Mouse (Mus musculus) liver, embryonic 14.5 days (tissue): ENCODE measurements around the gene Sowaha.

Experiments used
- CTCF ChIP-seq: IDR thresholded peaks from 2 replicates; pipeline ENCODE4 v1.5.1; 2016; ENCODE audit warnings: antibody characterized with exemption, low read depth, control low read depth
- EP300 ChIP-seq: IDR thresholded peaks from 2 replicates; pipeline ENCODE4 v1.6.1; 2016; ENCODE audit warnings: antibody characterized with exemption, low read depth

DNA sequence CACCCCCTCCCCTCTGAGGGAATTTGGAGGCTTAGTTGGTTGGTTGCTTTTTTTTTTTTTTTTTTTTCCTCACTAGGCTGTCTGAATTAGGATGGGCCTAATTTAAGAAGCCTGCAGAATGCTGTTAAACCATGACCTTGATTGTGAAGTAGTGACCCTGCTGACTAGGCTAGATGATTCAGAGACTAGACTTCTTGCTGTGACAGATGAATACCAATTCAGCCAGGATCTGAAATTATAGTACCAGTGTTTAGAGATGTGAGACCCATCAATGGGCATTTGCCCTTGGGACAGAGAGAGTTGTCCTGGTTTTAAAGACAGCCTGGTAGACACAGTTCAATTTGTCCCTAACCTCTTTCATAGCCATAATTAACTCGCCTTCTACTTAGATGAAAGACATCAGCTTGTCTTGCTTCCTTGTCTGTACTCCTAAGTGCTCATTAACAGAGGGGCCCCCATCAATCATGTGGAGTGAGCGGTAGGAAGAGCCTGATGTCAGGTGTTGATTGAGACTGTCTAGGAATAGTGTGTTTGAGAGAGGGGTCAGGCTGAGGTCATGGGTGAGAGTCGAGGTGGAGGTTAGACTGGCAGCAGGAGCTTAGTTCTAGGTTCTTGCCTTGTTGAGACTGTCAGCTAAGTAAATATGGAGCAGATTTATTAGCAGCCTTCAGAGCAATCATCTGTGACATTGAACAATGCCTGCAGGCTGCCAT is 13.3 kb upstream of the Sowaha start:
- TF ChIP-seq CTCF (no peak), EP300 (no peak)
